Mouse (Mus musculus): ENCODE results near the gene Usf3. TPM values are rescaled to one million over a fixed set of nuclear protein-coding genes. Genes with fewer than 3 reads are reported as not detected.

Usf3 gene
- 8.7 and 11.6 TPM in 2 replicates for polyA plus RNA-seq (2012; rRNA removed)

DNA sequence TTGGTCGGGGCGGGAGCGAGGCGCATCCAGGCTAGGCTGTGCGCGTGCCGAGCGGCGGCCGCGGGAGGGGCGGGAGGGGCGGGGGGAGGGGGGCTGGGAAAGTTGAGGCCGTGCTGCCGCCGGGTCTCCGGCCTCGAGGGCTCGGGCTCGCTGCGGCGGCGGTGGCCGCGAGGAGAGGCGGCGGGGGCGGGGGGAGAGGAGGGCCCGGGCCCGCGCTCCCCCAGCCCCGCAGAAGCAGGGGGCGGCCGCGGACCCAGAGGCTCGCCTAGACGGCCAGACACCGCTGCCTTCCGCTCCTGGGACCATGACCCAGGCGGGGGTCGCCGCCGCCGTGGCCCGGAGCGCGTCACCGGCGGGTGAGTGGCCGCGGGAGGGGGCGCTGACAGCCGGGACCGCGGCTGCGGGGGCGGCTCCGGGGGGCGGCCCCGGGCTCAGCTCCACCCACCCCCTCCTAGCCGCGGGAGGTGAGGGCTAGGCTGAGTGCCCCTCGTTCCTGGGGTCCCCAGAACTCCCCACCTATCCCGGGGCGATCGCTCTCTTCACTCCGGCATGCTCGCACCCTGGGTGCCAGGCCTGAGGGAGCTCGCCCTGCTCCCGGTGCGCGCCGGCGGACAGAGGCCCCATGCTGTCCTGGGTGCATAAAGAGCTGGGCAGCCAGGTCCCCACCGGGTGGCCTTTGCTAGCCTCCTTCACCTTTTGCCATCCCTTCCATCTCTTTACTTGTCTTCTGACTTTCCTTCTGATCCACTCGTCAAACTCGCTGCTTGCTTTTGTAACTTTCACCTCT lies at the start of gene Usf3:
TSS of gene Usf3 (plus strand) at position 92 of the 787 bp plus-strand sequence.
- TF ChIP-seq CTCF (IDR thresholded peaks at IDR 0.05; ENCODE audit: borderline replicate concordance, extremely low read depth, insufficient read depth, insufficient read length) (no peak), POLR2A (IDR thresholded peaks at IDR 0.05; ENCODE audit: borderline replicate concordance, extremely low read depth, insufficient read depth, insufficient read length, poor library complexity, severe bottlenecking) (peak; percentile 77)
- DNase-seq (ENCODE audit: low read depth): peak; percentile 45

GRCm38 (mm10) chr16:44123786-44124185 lies 49.3 kb upstream of the Usf3 start:
- TF ChIP-seq CTCF (IDR thresholded peaks at IDR 0.05; ENCODE audit: borderline replicate concordance, extremely low read depth, insufficient read depth, insufficient read length) (no peak), POLR2A (IDR thresholded peaks at IDR 0.05; ENCODE audit: borderline replicate concordance, extremely low read depth, insufficient read depth, insufficient read length, poor library complexity, severe bottlenecking) (no peak)

DNA sequence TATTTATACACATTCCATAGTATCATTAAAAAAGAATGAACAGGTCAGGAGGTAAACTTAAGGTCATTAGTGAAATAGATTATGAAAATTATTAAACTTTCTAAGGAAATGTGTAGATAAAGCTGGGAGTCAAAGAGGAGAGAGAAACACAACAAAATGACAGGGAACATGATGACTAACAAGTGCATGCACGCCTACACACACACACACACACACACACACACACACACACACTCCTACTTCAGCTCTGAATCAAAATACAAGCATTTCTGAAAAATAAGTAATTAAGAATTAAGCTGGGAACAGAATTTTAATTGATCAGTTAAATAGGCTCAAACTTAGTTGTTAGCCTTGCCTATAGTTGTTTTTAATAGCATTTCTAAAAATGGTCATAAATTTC lies 48.3 kb upstream of the Usf3 start:
- TF ChIP-seq POLR2A (IDR thresholded peaks at IDR 0.05; ENCODE audit: borderline replicate concordance, extremely low read depth, insufficient read depth, insufficient read length, poor library complexity, severe bottlenecking) (no peak), CTCF (IDR thresholded peaks at IDR 0.05; ENCODE audit: borderline replicate concordance, extremely low read depth, insufficient read depth, insufficient read length) (no peak)
- no peak for DNase-seq (ENCODE audit: low read depth)

More at GRCm38 (mm10) chr16:44123786-44124185, 49.3 kb upstream of the Usf3 start:
- DNase-seq (ENCODE audit: low read depth): no peak

DNA sequence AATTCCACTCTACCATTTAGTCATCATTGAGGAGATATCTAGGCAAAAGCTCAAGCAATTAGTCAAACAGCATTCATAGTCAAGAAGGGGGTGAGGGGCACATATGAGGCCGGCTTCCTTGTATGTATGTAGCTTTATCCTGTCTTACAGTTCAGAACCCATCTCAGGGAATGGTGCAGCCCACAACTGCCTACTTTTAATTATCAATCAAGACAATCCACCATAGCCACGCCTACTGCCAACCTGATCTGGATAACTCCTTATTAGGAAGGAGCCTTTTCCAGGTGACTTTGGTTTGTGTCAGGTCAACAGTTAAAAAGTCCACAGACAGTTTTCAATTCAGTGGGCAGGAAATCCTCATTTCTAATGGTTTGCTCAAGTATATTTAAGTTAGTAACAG lies 47.6 kb upstream of the Usf3 start:
- DNase-seq (ENCODE audit: low read depth): no peak
- TF ChIP-seq CTCF (IDR thresholded peaks at IDR 0.05; ENCODE audit: borderline replicate concordance, extremely low read depth, insufficient read depth, insufficient read length) (no peak), POLR2A (IDR thresholded peaks at IDR 0.05; ENCODE audit: borderline replicate concordance, extremely low read depth, insufficient read depth, insufficient read length, poor library complexity, severe bottlenecking) (no peak)

GRCm38 (mm10) chr16:44126437-44126836 lies 46.6 kb upstream of the Usf3 start:
- DNase-seq (ENCODE audit: low read depth): no peak
- TF ChIP-seq POLR2A (IDR thresholded peaks at IDR 0.05; ENCODE audit: borderline replicate concordance, extremely low read depth, insufficient read depth, insufficient read length, poor library complexity, severe bottlenecking) (no peak), CTCF (IDR thresholded peaks at IDR 0.05; ENCODE audit: borderline replicate concordance, extremely low read depth, insufficient read depth, insufficient read length) (no peak)

GRCm38 (mm10) chr16:44132300-44132699 lies 40.7 kb upstream of the Usf3 start:
- TF ChIP-seq CTCF (IDR thresholded peaks at IDR 0.05; ENCODE audit: borderline replicate concordance, extremely low read depth, insufficient read depth, insufficient read length): no peak
- TF ChIP-seq POLR2A (IDR thresholded peaks at IDR 0.05; ENCODE audit: borderline replicate concordance, extremely low read depth, insufficient read depth, insufficient read length, poor library complexity, severe bottlenecking): no peak
- DNase-seq (ENCODE audit: low read depth): no peak

DNA sequence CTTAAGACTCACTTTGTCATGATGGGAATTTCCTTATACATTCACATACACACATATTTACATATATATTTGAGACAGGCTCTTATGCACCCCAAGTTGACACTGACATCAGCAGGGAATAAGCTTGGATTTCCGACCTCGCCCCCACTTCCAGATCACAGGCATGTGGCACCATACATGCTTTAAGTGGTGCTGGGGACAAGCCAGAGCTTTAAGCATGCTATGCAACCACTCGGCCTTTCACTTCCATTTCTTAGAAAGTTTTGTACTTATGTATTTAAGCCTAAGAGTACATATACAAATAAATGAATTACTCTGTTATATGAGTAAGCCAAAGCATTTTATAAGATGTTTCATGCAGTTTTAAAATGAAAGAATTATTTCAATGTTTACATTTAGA lies 39.9 kb upstream of the Usf3 start:
- no peak for DNase-seq (ENCODE audit: low read depth)
- TF ChIP-seq POLR2A (IDR thresholded peaks at IDR 0.05; ENCODE audit: borderline replicate concordance, extremely low read depth, insufficient read depth, insufficient read length, poor library complexity, severe bottlenecking): no peak
- no peak for TF ChIP-seq CTCF (IDR thresholded peaks at IDR 0.05; ENCODE audit: borderline replicate concordance, extremely low read depth, insufficient read depth, insufficient read length)

DNA sequence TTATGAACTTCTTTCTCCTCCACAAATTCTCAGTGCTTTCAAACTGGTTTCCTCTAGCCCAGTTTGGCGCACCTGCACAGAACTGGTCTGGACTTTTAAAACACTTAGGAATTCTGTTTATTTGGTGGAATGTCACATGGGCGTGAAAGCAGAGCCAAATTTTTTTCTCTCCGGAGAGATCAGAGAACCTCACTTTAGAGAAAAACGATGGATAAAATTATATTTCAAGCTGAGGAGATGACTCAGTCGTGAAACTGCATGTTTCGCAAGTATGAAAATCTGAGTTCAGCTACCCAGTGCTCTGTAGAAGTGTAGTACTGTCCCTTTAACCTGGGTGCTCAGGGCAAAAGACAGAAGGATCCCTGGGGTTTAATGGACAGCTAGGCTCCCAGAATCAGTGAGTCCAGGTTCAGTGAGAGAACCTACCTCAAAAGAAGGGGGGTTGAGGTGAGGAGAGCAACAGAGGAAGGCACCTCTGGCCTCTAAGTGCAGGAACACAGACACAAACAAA lies 36.5 kb upstream of the Usf3 start:
- TF ChIP-seq POLR2A (IDR thresholded peaks at IDR 0.05; ENCODE audit: borderline replicate concordance, extremely low read depth, insufficient read depth, insufficient read length, poor library complexity, severe bottlenecking) (no peak), CTCF (IDR thresholded peaks at IDR 0.05; ENCODE audit: borderline replicate concordance, extremely low read depth, insufficient read depth, insufficient read length) (no peak)
- no peak for DNase-seq (ENCODE audit: low read depth)

DNA sequence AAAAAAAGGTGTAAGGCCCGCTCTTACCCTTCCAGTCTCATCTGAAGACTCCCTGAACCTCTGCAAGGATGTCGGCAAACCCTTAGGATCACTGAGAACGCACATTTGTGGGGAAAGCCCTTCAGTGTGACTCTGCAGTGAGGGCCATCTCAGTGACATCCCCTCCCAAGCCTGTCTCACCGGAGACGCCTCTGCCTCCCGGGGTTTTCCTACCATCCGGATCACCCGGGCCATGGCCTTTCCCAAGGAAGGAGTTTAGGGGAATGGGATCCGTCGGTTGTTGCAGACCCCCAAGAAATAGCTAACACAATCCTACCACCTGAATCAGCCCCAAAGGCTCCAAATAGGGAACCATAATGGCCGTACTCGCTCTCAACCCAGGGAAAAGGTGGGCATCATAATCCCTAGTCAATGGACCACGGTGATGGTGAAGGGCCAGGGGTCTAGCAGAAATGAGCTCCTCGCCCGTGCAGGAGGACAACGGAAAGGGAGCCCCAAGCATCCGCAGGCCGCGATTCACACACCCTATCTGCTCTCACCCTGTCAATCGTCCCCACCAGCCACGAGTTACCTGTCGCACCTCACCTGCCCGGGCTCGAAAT lies 34.6 kb upstream of the Usf3 start:
- no peak for TF ChIP-seq CTCF (IDR thresholded peaks at IDR 0.05; ENCODE audit: borderline replicate concordance, extremely low read depth, insufficient read depth, insufficient read length)
- no peak for DNase-seq (ENCODE audit: low read depth)

DNA sequence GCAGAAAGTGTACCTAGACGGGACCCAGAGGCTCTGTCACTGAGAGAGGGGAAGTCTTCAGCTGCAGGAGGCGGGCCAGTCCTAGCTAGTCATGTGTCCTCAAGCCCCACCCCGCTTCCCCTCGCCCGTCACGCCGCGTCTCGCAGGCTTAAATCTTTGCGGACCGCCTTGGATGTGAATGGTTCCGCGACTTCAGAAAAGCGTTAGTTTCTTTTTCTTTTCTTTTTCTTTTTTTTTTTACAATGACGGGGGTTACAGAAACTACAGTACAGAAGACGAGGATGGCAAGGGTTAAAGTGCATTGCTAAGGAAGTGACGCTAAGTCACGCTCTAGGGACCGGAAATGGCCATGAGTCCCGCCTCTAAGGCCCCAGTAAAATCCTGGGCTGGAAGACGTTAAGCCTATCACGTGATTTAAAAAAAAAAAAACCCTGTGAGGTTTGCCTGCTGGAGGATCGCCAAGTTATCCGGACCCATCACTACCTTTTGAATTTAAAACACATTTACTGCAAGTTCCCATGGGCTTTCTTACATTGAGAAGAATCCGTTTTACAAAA lies 34.0 kb upstream of the Usf3 start:
- DNase-seq (ENCODE audit: low read depth): peak; percentile 99

GRCm38 (mm10) chr16:44139536-44140185 lies 33.4 kb upstream of the Usf3 start, which contains the start of the genes Atp6v1a and Naa50:
Gene Atp6v1a, minus strand, starts transcription at chr16:44139705.
Gene Naa50, plus strand, starts transcription at chr16:44139830.
- peak; percentile 96 for DNase-seq (ENCODE audit: low read depth)
- no peak for TF ChIP-seq CTCF (IDR thresholded peaks at IDR 0.05; ENCODE audit: borderline replicate concordance, extremely low read depth, insufficient read depth, insufficient read length)
- peak; percentile 87 for TF ChIP-seq POLR2A (IDR thresholded peaks at IDR 0.05; ENCODE audit: borderline replicate concordance, extremely low read depth, insufficient read depth, insufficient read length, poor library complexity, severe bottlenecking)

More for the DNA sequence above, 34.0 kb upstream of the Usf3 start:
- TF ChIP-seq CTCF (IDR thresholded peaks at IDR 0.05; ENCODE audit: borderline replicate concordance, extremely low read depth, insufficient read depth, insufficient read length) (no peak), POLR2A (IDR thresholded peaks at IDR 0.05; ENCODE audit: borderline replicate concordance, extremely low read depth, insufficient read depth, insufficient read length, poor library complexity, severe bottlenecking) (peak; percentile 32; the same call in 1 of the 2 replicates)
